Comparison of ENCODE assay signal across 24 mouse cellular contexts in the genomic region with DNA sequence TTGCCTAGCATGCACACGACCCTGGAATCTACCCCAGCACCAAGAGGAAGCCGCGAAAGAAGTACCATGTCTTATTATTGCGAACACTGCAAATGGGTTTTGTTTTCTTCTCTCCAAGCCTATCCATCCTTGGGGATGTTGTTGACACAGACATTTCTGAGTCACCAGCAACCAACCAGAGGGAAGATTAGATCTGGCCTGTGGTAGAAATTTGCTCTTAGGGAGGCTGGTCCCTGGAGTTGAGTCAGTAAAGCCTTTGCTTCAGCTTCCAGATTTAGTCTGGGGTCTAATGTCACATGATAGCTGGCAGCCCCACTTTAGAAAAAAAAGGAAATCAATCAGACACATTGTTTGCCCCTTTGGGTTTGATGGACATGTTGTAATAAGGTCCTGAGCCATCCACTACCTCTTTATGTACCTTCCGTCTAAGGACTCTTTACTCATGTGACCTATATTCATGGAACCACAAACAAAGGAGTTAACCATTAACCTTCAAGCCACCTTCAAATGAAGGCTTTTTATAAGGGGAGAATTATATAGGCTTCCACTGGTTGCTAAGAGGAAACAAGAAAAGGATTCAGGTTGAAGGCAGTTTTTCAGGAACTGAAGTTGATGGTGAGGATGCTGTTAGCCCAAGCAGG. TPM values are rescaled to one million over a fixed set of nuclear protein-coding genes. Genes with fewer than 3 reads are reported as not detected.
"Had no signal": no experiment of that assay in that cellular context is flagged by ENCODE, and none has a peak within 500 bp of the region (broad histone marks: within the 10 kb centered on the region; RNA-seq: fewer than 3 reads in every experiment).

No protein-coding gene starts in this region.

- DNase-seq: kidney, adult 11 months; kidney, adult 9 months; kidney, postnatal 14 days; kidney, postnatal 4 days; left cerebral cortex, postnatal 4 days; lung, embryonic 14.5 days; retina, postnatal 1 day; right cerebral cortex, postnatal 25 days; spleen, adult 18-20 months; thymus, postnatal 25 days had no signal

- H3K36me3 ChIP-seq: limb, embryonic 12.5 days; limb, embryonic 15.5 days; liver, embryonic 15.5 days; midbrain, embryonic 12.5 days; neural tube, embryonic 13.5 days had no signal

- H3K4me3 ChIP-seq: limb, embryonic 12.5 days; limb, embryonic 15.5 days; liver, embryonic 15.5 days; midbrain, embryonic 12.5 days; myocyte; neural tube, embryonic 13.5 days had no signal

- H3K27ac ChIP-seq: limb, embryonic 12.5 days; limb, embryonic 15.5 days; liver, embryonic 15.5 days; macrophage; midbrain, embryonic 12.5 days; neural tube, embryonic 13.5 days had no signal

- H3K27me3 ChIP-seq: limb, embryonic 12.5 days; limb, embryonic 15.5 days; liver, embryonic 15.5 days; midbrain, embryonic 12.5 days; neural tube, embryonic 13.5 days had no signal

- H3K4me2 ChIP-seq: limb, embryonic 12.5 days; limb, embryonic 15.5 days; liver, embryonic 15.5 days; lung, embryonic 14.5 days; midbrain, embryonic 12.5 days; neural tube, embryonic 13.5 days had no signal

- H3K9ac ChIP-seq: limb, embryonic 12.5 days; limb, embryonic 15.5 days; liver, embryonic 15.5 days; lung, embryonic 14.5 days; midbrain, embryonic 12.5 days; neural tube, embryonic 13.5 days had no signal

- ATAC-seq: lung, postnatal 0 days; midbrain, embryonic 16.5 days had no signal

- H3K4me1 ChIP-seq: limb, embryonic 12.5 days; limb, embryonic 15.5 days; midbrain, embryonic 12.5 days; neural tube, embryonic 13.5 days had no signal

- H3K9me3 ChIP-seq: limb, embryonic 12.5 days; limb, embryonic 15.5 days; liver, embryonic 15.5 days; midbrain, embryonic 12.5 days; neural tube, embryonic 13.5 days had no signal

RNA-seq across cellular contexts. Expression of a gene that starts 20.1 kb away (rescaled TPM):
- total RNA-seq: layer of hippocampus, adult 18-20 months; layer of hippocampus, postnatal 14 days; megakaryocyte, adult 5-6 weeks; monocyte, adult 5-6 weeks; neutrophil, adult 5-6 weeks had no signal
- polyA plus RNA-seq: macrophage, myocyte had no signal
